Mouse (Mus musculus) bone marrow macrophage, adult 2 months (primary cell): Measurements from ENCODE around the gene Ifitm2.

Experiments
- CTCF ChIP-seq: IDR thresholded peaks from 2 replicates; pipeline ENCODE4 v1.5.1; 2012; ENCODE audit warnings: low read depth, mild to moderate bottlenecking, low read length, moderate library complexity
- POLR2A ChIP-seq: IDR thresholded peaks from 2 replicates; pipeline ENCODE4 v1.6.1; 2012; ENCODE audit warnings: mild to moderate bottlenecking, low read depth, low read length, borderline replicate concordance

- TF ChIP-seq CTCF (no peak), POLR2A (no peak)
These were observed 10.5 kb downstream of the Ifitm2 start for GRCm38 (mm10) chr7:140945247-140945646.
